Mouse (Mus musculus) splenic B cell, adult 2 months (primary cell): Measurements from ENCODE around the gene Tuba8.

Experiments
- DNase-seq: peaks from one replicate; pipeline ENCODE4 v3.0.0-alpha.2; 2011; ENCODE audit warnings: low read depth, low spot score
- H3K27me3 ChIP-seq: 2 replicates; pipeline ENCODE4 v1.6.1; 2012; ENCODE audit warnings: mild to moderate bottlenecking, low read length, moderate library complexity, mixed read lengths; ENCODE audit not compliant: control insufficient read depth, poor library complexity, insufficient read depth, severe bottlenecking
- H3K36me3 ChIP-seq: 2 replicates; pipeline ENCODE4 v1.6.1; 2012; ENCODE audit warnings: mild to moderate bottlenecking, low read length, moderate library complexity, mixed read lengths; ENCODE audit not compliant: control insufficient read depth, poor library complexity, insufficient read depth, severe bottlenecking

Tuba8 gene

GRCm38 (mm10) chr6:121184198-121185140, 26.0 kb upstream of the Tuba8 start:
- 0 out of 2 replicates have a peak, but pooled peaks cover 3% of the 10 kb centered on the region for H3K36me3 ChIP-seq
- no peaks in the 10 kb centered on the region for H3K27me3 ChIP-seq
- peak; percentile 80 for DNase-seq

GRCm38 (mm10) chr6:121185232-121185631, 25.3 kb upstream of the Tuba8 start:
- no peaks in the 10 kb centered on the region for H3K27me3 ChIP-seq
- no peak for DNase-seq
- H3K36me3 ChIP-seq = 0 out of 2 replicates have a peak, but pooled peaks cover 3% of the 10 kb centered on the region

- no peak for DNase-seq
- Histone ChIP-seq H3K36me3 (no peaks in the 10 kb centered on the region), H3K27me3 (no peaks in the 10 kb centered on the region)
Measured at GRCm38 (mm10) chr6:121191261-121192009, 19.1 kb upstream of the Tuba8 start.

GRCm38 (mm10) chr6:121194061-121194955, 16.2 kb upstream of the Tuba8 start:
- H3K36me3 ChIP-seq = peaks cover 1% of the 10 kb centered on the region; the same call in 1 of the 2 replicates
- no peaks in the 10 kb centered on the region for H3K27me3 ChIP-seq
- DNase-seq = no peak

- no peaks in the 10 kb centered on the region for H3K27me3 ChIP-seq
- no peak for DNase-seq
- peaks cover 1% of the 10 kb centered on the region; the same call in 1 of the 2 replicates for H3K36me3 ChIP-seq
Measured at GRCm38 (mm10) chr6:121194956-121195731, 15.4 kb upstream of the Tuba8 start.

GRCm38 (mm10) chr6:121197807-121198365, 12.6 kb upstream of the Tuba8 start:
- H3K27me3 ChIP-seq = no peaks in the 10 kb centered on the region
- H3K36me3 ChIP-seq = peaks cover 1% of the 10 kb centered on the region; the same call in 1 of the 2 replicates
- no peak for DNase-seq

- no peaks in the 10 kb centered on the region for H3K27me3 ChIP-seq
- H3K36me3 ChIP-seq = peaks cover 1% of the 10 kb centered on the region; the same call in 1 of the 2 replicates
- no peak for DNase-seq
Measured at GRCm38 (mm10) chr6:121200458-121200857, 10.0 kb upstream of the Tuba8 start.

- Histone ChIP-seq H3K36me3 (no peaks in the 10 kb centered on the region), H3K27me3 (no peaks in the 10 kb centered on the region)
- DNase-seq = no peak
Measured at GRCm38 (mm10) chr6:121202026-121202425, 8.5 kb upstream of the Tuba8 start.

GRCm38 (mm10) chr6:121206481-121206880, 4.0 kb upstream of the Tuba8 start:
- no peaks in the 10 kb centered on the region for H3K36me3 ChIP-seq
- no peaks in the 10 kb centered on the region for H3K27me3 ChIP-seq
- no peak for DNase-seq

- Histone ChIP-seq H3K36me3 (no peaks in the 10 kb centered on the region), H3K27me3 (no peaks in the 10 kb centered on the region)
- no peak for DNase-seq
Measured at GRCm38 (mm10) chr6:121209584-121209983, 912 bp upstream of the Tuba8 start.

GRCm38 (mm10) chr6:121210926-121211289, 412 bp downstream of the Tuba8 start:
- Histone ChIP-seq H3K36me3 (no peaks in the 10 kb centered on the region), H3K27me3 (no peaks in the 10 kb centered on the region)
- DNase-seq = no peak

GRCm38 (mm10) chr6:121211743-121212142, 1.2 kb downstream of the Tuba8 start:
- DNase-seq = no peak
- no peaks in the 10 kb centered on the region for H3K27me3 ChIP-seq

GRCm38 (mm10) chr6:121212988-121213387, 2.5 kb downstream of the Tuba8 start:
- no peaks in the 10 kb centered on the region for H3K36me3 ChIP-seq
- no peak for DNase-seq
- H3K27me3 ChIP-seq = no peaks in the 10 kb centered on the region

More at GRCm38 (mm10) chr6:121211743-121212142, 1.2 kb downstream of the Tuba8 start:
- no peaks in the 10 kb centered on the region for H3K36me3 ChIP-seq
